Mouse (Mus musculus) heart, adult 2 months (tissue): ENCODE measurements around the gene Gm5148.

Source experiments
- CTCF ChIP-seq: fragments of 200-600 bp; IDR thresholded peaks from 2 replicates; pipeline ENCODE4 v1.8.1; 2022; ENCODE audit warnings: antibody characterized with exemption, mild to moderate bottlenecking, moderate library complexity
- EP300 ChIP-seq: fragments of 200-500 bp; IDR thresholded peaks from 2 replicates; pipeline ENCODE4 v1.6.1; 2011; ENCODE audit warnings: low read depth, low read length, control low read depth; ENCODE audit not compliant: insufficient read depth
- POLR2A ChIP-seq: fragments of 200-500 bp; IDR thresholded peaks from 2 replicates; pipeline ENCODE4 v1.6.1; 2011; ENCODE audit warnings: mild to moderate bottlenecking, low read depth, low read length, control low read depth; ENCODE audit not compliant: insufficient read depth

DNA sequence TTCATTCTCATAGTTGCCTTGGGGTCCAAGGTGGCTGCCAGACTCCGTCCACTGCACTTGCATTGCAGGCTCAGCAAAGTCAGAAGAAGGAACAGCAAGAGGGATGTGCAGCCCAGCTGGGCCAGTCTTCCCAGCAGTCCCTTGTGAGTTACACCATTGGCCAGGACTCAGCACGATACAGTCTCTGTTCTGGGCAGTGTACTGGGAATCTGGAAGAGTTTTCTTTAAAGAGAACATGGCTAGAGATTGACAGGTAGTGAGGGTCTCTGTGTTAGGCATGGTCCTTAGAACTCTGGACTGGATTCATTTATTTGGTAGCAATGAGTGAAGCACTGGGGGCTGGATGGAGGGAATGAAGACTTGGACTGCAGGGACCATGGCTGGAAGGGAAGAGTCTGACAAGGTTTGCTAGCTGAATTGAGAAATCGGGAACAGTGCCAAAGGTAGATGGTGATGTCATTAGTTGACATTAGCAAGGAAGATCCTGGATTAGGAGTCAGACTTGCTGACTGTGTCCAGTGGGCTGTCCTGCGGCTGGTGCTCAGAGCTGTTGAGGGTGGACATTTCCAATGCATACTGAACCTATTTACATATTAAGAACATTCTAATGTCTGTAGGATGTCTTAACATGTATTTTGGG is 2.3 kb upstream of the Gm5148 start:
- TF ChIP-seq CTCF (no peak), POLR2A (no peak), EP300 (no peak)
